Mouse (Mus musculus) stomach, postnatal 0 days (tissue): ENCODE results near the gene Gm7849.
"Not testable (repeated sequence)": the region's sequence is repeated elsewhere in the genome, so short reads cannot be mapped to it uniquely, and the experiment has no call there.

ENCODE experiments used
- CTCF ChIP-seq: IDR thresholded peaks from 2 replicates; pipeline ENCODE4 v1.5.1; 2016; ENCODE audit warnings: antibody characterized with exemption, low read depth, mild to moderate bottlenecking, moderate library complexity
- EP300 ChIP-seq: optimal IDR thresholded peaks from 2 replicates; pipeline ENCODE3; 2016; ENCODE audit warnings: antibody characterized with exemption

- TF ChIP-seq CTCF, EP300: not testable (repeated sequence)
Measured at GRCm38 (mm10) chr8:21456460-21456859, at the start of gene Gm7849.
